Mouse (Mus musculus): ENCODE data around the gene Nav1. TPM values are rescaled to one million over a fixed set of nuclear protein-coding genes. Genes with fewer than 3 reads are reported as not detected.

Gene Nav1
- 0.79 and 3.6 TPM in 2 replicates for total RNA-seq (2014; fragmentation: Nextera tagmentation)
- 0.30 and 0.47 TPM in 2 replicates for total RNA-seq (2017)

DNA sequence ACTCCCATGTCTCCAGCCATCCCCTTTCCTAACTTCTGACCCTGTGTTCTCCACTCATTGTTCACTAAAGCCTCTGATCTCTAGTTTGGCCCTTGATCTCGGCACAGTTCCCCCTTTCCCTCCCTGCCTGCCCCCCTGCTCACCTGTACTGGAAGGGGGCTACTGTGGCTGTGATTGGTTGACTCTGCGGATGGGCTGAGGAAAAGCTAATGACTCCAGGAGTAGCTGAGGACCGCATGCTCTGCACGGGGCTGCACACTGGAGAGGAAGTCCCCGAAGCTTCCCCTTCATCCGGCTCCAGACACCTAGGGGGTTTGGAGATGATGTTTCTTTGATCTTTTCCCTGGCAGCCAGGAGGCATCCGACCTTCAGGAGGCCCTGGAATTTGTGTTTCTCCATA lies at the start of gene Nav1:
Gene Nav1, minus strand, starts transcription at position 277 of the 400 bp plus-strand sequence.
- ATAC-seq (replicated peaks; ENCODE audit: low FRiP score, low TSS enrichment, poor library complexity, severe bottlenecking) = no peak

DNA sequence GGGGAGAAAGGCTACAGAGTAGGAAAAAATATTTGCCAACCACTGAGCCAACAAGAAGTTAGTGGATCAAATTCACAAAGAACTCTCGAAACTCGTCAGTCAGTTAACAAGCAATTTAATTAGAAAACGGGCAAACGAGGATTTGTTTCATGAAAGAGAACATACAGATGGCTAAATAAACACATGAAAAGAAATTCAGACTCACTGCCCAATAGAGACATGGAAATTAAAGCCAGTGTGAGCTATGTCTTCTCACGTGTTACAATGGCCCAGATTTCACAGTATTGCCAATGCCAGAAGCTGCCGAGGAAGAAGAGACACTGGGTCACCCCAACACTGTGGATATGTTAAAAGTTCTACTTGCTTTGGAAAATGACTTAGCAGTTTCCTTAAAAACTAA lies 46.8 kb upstream of the Nav1 start:
- ATAC-seq (replicated peaks; ENCODE audit: low FRiP score, low TSS enrichment, poor library complexity, severe bottlenecking) = no peak

DNA sequence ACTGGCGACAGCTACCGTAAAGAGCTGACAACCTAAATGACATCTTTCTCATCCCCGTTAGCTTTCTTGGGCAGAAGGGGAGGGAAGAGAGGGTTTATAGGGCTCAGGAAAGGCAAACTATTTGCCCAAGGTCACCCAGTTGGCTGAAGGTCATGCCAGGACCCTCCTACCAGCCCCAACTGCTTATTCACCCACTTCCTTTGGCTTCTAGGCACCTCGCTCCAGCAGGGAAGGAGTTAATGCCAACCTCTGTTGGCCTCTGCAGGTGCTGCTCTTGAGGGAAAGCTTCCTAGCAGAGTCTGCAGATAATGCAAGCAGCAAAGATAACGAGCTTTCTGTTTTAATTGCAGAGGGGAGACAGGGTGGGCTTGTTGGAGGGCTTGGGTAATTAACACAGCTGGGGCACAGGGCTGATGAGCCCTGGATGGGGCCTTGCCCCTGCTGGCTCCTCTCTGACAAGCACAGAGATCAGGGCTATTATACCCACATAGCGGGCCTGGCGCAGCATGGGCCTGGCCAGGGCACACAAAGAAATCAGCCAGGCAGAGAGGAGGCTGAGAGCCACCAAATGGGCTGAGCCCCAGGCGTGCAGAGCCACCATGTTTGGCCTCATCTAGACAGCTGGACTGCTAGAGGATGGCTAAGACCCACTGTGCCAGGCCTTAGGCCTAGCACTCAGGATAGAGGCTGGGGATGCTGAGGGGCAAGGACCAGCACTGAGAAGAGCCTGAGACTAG lies 38.5 kb upstream of the Nav1 start:
- ATAC-seq (replicated peaks; ENCODE audit: low FRiP score, low TSS enrichment, poor library complexity, severe bottlenecking) = no peak

DNA sequence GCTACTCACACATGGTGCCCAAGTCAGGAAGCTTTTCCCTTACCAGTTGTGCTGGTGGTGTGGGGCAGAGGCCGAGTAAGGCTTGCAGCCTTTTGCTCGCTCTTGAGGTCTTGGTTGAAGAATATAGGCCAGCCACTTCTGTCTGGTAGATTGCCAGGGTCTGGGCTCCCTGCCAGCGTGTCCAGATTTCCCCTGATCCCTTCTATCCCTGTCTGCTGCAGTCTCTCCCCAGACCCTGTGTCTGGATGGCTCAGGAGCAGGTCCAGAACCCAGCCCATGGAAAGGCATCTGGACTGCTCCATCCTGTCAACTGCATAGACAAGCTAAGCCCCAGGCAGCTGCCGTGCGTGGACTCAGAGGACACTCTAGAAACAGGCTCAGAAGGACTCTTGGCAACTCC lies 37.0 kb upstream of the Nav1 start:
- no peak for ATAC-seq (replicated peaks; ENCODE audit: low FRiP score, low TSS enrichment, poor library complexity, severe bottlenecking)

DNA sequence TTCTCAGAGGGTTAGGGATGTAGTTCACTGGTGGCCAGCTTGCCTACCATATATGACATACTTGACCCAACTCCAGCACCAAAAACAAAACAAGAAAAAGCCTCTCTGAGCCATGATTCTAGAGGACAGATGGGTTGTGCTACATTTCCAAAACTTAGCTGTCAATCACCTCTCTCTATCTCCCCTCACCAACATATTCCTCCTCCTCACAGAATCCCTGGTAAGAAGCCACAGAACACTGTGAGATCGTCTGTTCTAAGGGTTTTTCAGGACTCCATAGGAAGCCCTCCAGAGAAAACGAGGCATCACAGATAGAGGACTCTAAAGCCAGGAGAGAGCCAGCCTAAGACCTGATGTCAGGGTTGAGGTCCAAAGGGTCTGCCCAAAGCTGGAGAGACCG lies 36.6 kb upstream of the Nav1 start:
- no peak for ATAC-seq (replicated peaks; ENCODE audit: low FRiP score, low TSS enrichment, poor library complexity, severe bottlenecking)

DNA sequence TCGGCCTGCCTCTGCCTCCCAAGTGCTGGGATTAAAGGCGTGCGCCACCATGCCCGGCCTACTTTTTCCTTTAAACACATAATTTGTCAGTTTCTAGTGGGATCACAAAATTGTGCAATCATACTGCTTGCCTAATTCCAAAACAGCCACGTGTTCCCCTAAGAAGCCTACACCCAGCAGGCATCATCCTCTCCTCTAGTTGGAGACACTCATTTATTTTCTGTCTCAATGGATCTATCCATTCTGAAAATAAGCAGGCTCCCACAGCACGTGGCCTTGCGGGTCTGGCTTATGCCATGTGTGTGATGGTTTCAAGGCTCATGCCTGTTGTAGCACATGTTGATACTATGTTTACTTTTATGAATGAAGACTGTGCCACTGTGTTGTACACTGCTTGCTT lies 32.8 kb upstream of the Nav1 start:
- ATAC-seq (replicated peaks; ENCODE audit: low FRiP score, low TSS enrichment, poor library complexity, severe bottlenecking) = no peak

DNA sequence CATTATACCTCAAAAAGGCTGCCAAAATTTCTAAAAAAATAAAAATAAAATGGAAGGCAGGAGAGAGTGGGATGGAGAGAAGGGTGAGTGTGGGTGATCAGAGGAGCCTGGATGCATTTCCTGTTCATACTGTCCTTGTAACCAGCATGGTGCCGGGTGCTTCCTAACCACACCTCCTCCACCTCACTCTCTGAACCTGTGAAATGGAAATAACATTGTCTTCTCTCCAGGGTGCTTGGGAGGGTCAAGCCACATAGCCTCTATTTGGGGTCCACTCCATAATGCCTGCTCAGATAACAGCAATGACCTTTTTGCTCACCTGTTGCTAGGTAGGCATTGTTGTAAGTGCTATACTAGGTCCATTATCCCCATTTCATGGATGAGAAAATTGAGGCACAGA lies 32.0 kb upstream of the Nav1 start:
- no peak for ATAC-seq (replicated peaks; ENCODE audit: low FRiP score, low TSS enrichment, poor library complexity, severe bottlenecking)

DNA sequence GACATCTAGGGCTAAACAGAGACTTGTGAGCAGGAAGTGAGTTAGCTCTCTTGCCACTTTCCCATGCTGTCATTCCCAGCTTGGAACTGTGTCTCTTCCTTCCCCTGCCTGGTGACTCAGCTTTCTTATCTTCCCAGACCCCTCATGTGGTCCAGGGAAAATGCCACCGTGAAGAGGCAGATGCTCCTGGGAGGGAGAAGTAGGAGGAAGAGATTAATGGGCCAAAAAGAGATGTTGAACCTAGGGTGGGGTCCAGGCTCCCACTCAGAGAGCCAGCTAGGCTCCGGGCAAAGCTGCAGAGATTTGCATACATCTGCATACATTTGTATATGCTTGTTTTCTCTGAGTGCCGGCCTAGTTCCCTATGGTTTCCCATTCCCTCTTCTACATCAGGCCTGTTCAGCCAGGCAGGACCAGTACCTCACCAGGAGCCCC lies 30.5 kb upstream of the Nav1 start:
- ATAC-seq (replicated peaks; ENCODE audit: low FRiP score, low TSS enrichment, poor library complexity, severe bottlenecking) = no peak

DNA sequence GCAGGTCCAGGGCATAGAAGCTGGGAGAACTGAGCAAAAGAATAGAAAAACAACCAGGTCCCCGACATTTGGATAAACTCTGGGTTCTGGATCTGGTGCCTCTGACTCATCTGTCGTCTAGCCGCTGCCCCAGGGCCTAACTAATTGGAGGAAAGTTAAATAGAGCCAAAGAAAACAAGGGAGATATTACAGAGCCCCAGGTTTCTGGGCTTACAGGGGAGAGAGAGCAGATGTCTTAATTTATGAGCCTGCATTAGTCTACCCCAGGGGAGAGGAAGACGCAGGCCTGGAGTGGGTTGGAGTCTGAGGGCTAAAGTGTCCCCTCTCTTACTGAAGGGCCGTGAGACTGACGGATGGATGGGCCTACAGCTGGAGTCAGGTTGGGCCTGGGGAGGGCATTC lies 29.0 kb upstream of the Nav1 start:
- no peak for ATAC-seq (replicated peaks; ENCODE audit: low FRiP score, low TSS enrichment, poor library complexity, severe bottlenecking)

DNA sequence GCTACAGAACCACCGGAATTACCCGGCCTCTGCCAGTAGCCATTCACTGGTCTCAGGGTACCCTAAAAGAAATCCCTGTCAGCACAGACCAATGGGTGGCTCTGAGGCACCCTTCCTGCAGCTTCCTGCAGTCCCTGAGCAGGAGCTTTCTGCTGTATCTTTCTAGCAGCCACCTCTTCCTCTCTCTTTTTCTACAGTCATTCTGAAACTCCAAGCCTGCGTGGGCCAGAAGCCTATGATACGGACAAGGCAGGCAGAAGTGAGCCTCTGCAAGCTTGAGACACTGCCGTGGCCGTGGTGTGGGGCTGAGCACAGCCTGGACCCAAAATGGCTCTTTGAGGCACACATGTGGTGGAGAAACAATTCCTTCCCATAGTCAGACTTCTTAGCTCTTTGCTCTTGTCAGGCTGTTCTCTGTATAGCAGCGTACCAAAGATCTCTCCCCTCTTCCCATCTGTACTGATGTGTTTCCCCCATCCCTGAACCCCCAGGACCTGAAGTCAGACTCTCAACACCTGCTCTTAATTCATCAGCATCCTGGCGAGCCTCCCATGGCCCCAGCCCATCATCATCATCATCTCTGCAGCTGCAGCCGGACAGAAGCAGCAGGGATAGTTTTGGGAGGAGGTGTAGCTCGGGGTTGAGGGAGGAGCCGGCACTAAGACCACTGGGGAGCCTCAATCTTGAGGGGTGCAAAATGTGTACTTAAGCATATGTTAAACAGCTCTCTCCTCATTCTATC lies 28.4 kb upstream of the Nav1 start:
- no peak for ATAC-seq (replicated peaks; ENCODE audit: low FRiP score, low TSS enrichment, poor library complexity, severe bottlenecking)

DNA sequence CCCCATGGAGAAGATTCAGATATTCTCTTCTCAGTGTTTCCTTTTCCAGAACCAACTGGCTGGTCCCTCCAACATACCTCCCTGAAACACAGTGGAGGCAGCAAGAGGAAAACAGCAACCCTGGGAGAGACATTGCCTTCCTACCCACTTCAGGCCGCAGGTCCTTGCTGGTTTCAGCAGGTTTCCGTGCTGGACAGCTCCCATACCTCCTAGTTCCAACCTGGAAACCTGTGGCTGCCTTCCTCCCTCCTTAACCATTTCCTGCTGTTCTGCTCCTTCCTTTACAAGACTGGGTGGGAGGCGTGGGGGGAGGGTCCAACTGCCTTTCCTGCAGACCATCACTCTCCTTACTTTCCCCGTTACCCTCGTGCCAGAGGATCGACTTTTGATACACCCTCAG lies 27.7 kb upstream of the Nav1 start:
- ATAC-seq (replicated peaks; ENCODE audit: low FRiP score, low TSS enrichment, poor library complexity, severe bottlenecking) = 0 out of 2 replicates have a peak, but pooled peaks have one; percentile 33

DNA sequence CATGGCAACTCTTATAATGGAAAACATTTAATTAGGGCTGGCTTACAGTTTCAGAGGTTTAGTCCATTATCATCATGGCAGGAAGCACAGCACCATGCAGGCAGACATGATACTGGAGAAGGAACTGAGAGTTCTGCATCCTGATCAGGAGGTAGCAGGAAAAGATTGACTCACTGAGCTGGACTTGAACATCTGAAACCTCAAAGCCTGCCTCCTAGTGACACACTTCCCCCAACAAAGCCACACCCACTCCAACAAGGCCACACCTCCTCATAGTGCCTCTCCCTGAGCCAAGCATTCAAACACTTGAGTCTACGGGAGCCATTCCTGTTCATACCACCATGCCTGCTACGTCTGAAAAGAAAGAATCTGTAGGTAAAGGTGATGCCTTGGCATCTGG lies 26.8 kb upstream of the Nav1 start:
- no peak for ATAC-seq (replicated peaks; ENCODE audit: low FRiP score, low TSS enrichment, poor library complexity, severe bottlenecking)

DNA sequence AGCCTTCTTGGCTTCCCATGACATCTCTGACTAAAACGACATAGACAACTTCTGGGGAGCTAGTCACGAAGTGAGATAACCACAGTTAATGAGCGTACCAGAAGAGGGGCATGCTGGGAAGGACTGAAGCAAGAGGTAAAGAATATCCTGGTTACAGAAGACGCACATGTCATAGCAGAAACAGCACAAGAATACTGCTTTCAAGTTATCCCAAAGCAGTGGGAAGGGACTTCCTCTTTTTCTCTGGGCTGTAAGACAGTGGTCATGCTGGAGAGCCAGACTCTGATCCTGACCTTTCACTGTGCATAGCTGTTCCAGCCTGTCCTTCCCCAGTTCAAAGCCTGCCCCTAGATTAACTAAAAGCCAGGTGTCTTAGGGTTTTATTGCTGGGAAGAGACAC lies 26.4 kb upstream of the Nav1 start:
- ATAC-seq (replicated peaks; ENCODE audit: low FRiP score, low TSS enrichment, poor library complexity, severe bottlenecking) = no peak

DNA sequence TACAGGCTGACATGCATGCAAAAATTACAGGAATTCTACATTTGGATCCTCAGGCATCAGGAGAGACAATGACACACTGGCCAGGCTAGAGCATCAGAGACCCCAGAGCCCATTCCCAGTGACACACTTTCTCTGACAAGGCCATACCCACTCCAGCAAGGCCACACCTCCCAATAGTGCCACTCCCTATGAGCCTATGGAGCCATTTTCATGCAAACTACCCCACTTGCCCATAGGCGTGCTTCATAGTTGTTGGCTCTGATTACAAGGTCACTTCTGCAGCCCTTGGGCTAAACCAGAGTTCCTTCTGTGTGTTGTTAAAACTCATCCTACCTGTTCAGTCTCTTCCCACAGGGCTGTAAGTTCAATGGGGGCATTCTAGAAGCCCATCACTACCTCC lies 25.1 kb upstream of the Nav1 start:
- no peak for ATAC-seq (replicated peaks; ENCODE audit: low FRiP score, low TSS enrichment, poor library complexity, severe bottlenecking)

DNA sequence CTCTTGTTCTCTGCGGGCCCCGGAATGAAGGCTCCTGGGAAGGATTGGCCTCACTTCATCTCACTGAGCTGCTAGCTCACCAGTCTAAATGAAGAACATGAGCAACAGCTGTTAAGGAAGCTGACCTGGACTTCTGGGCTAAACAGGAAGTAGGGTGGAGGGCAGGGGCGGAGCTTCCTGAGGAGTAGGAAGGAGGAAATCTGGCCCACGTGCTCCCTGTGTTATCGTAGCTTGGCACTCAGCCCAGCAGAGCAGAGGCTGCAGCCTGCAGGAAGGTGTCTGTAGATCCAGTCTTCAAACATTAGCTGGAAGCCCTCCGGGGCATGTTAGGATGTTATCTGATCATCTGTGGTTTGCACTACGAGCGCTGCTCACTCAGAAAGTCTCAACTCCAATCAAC lies 24.4 kb upstream of the Nav1 start:
- peak; percentile 48; the same call in 1 of the 2 replicates for ATAC-seq (replicated peaks; ENCODE audit: low FRiP score, low TSS enrichment, poor library complexity, severe bottlenecking)

DNA sequence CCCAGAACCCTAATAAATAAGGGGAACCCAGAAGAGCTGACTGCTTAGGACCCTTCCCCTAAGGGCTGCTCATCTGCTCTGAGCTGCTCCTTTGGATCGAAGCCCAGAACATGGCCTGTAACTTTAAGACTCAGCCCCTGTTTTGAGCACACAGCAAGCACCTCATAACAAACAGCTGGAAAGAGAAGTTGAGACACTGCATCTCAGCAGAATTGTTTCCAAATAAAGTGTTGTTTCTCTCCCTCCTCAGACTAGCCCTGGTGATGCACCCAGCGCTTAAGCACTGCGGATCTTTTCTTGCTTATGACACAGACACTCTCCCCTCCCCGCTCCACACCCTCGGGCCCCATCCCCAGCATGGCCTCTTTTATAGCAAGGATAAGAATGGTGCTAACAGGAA lies 22.8 kb upstream of the Nav1 start:
- ATAC-seq (replicated peaks; ENCODE audit: low FRiP score, low TSS enrichment, poor library complexity, severe bottlenecking) = no peak

DNA sequence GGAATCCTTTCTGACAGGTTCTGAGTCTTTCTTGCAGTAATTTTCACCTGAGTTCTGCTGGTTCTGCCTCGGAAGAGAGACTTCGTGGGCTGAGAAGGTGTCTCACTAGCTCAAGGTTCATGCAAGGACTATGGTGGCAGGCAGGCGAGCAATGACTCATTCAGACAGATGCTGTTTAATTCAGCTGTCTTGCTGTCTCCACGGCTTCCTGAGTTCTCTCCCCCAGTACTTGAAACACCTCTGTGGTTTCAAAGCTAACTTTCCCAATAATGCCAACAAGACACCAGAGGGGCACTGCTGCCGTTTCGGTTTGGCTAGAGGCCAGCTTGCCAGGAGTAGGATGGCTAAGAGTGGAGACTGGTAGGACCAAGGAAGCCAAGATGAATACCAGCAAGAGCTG lies 19.1 kb upstream of the Nav1 start:
- no peak for ATAC-seq (replicated peaks; ENCODE audit: low FRiP score, low TSS enrichment, poor library complexity, severe bottlenecking)

DNA sequence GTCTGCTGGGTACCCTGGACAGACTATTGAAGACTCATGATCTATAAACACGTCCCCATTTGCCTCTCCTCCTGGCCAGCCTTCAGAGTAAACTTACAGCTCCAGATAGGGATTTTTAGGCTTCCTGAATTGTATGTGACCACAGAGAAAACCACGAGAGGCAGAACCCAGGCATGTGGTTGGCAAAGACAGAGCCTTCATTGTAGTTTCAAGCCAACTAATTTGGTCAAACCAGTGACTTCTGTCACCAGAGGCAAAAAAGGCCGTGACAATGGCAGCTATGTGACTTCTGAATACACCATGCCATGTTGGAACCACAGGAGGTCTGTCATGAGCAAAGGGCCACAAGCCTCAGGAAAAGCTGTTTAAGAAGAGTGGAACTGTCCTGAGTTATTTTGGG lies 18.6 kb upstream of the Nav1 start:
- no peak for ATAC-seq (replicated peaks; ENCODE audit: low FRiP score, low TSS enrichment, poor library complexity, severe bottlenecking)

DNA sequence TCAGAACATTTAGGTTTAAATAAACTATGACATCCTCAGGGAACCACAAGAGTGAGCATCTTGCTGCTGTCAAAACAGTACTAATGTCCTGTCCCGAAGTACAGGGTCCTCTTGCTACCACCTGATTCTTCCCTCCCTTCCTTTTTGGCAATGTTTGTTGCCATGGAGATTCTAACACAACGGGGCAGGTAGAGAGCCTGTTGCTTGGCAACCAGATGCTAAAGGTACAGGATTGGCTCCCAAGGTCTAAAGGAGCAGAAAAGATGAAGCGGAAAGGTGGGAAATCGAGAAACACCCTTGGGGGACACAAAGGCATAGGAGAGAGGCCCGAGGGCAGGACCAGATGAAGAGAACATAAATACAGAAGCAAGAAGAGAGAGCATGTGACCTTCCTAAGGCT lies 17.6 kb upstream of the Nav1 start:
- ATAC-seq (replicated peaks; ENCODE audit: low FRiP score, low TSS enrichment, poor library complexity, severe bottlenecking) = no peak

DNA sequence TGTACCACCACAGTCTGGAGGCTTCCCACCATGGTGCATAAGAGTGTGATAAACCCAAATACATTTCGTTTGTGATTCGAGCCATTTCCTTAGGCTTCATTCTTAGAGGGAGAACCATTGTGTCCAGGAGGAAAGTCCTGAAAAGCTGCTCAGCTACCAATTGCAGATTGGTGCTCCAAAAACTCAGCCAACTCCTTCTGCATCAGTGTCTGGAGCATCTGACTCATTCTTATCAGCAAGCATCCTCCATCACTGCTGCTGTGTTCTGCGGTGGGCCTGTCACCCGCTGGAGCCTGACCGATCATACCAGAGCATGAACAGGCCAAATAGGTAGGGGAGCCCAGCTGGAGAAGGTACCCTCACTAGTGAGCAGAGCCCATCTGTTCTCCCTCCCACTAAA lies 16.0 kb upstream of the Nav1 start:
- ATAC-seq (replicated peaks; ENCODE audit: low FRiP score, low TSS enrichment, poor library complexity, severe bottlenecking) = no peak

DNA sequence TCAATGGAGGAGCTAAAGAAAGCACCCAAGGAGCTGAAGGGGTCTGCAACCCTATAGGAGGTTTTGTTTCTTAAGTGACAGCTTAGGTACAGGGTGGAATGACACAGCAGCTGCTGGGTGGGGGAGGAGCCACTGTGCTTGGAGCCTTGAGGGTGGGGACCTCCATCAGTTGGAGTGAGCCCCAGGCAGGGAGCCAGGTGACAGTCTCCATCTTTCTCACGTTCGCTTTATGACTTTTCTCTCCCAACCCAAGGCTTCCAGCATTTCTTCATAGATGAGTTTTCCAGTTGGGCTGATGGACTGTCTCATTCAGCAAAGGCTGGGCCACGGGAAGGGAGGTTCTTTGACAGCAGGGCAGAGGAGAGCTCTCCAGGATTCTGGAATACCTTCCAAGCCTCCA lies 14.2 kb upstream of the Nav1 start:
- ATAC-seq (replicated peaks; ENCODE audit: low FRiP score, low TSS enrichment, poor library complexity, severe bottlenecking) = no peak

All from megakaryocyte-erythroid progenitor cell, adult 5-6 weeks (primary cell).